In the genomic region with DNA sequence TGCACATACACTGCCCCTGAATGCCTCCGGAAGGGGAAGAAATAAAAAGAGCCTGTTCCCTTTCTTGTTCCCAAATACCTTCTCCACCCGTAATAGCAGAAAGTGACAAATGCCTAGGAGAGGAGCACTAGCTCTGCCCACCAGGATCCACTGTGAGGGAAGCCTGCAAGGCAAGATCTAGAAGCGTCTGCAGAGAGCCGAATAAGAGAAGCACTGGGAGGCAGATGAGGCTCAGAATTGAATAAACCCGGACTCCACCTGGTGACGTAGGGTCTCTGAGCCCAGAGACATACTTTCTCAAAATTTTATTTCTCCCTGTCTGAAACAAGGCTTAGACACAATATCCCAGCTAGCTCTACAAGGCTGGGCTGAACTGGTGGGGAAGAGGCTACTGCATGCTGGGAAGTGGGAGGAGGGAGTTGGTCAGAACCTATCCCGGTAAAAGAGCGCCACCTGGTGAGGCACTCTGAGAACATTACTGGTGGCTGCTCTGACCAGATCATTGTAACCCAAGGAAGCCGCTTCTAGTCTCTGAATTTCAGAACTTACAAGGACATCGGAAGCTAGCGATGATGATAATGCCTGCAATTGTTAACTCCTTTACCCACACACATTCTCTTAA, we compare ENCODE assay signal across 9 mouse cellular contexts. TPM values are rescaled to one million over a fixed set of nuclear protein-coding genes. Genes with fewer than 3 reads are reported as not detected.
A peak's percentile ranks its signal among the peaks of the same experiment; 100 is the strongest.
DNase-seq lines count a peak whose midpoint lies in the region; ATAC-seq lines count a peak whose summit lies in the region.
"Had no signal": no experiment of that assay in that cellular context is flagged by ENCODE, and none has a peak within 500 bp of the region (broad histone marks: within the 10 kb centered on the region; RNA-seq: fewer than 3 reads in every experiment).

No protein-coding gene starts in this region.

- ATAC-seq in forebrain, embryonic 11.5 days (replicated peaks; ENCODE audit: low FRiP score): peak; percentile 89
- peak; percentile 88 for ATAC-seq in heart, embryonic 16.5 days (replicated peaks; ENCODE audit: extremely low read depth, insufficient read depth, low FRiP score)
- ATAC-seq in liver, embryonic 13.5 days (ENCODE audit: low read depth): peak; percentile 58; the same call in 1 of the 2 replicates
- ATAC-seq in stomach, embryonic 16.5 days (ENCODE audit: insufficient read depth, low FRiP score): peak; percentile 89

- 45% methylated on average over 11 of the region's 11 CpGs for WGBS in forebrain, embryonic 11.5 days
- 36% methylated on average over 11 of the region's 11 CpGs for WGBS in heart, embryonic 16.5 days
- WGBS in liver, embryonic 13.5 days (ENCODE audit: insufficient replicate concordance): 31% methylated on average over 11 of the region's 11 CpGs
- WGBS in stomach, embryonic 16.5 days: 31% methylated on average over 11 of the region's 11 CpGs

- no peaks in the 10 kb centered on the region for H3K4me1 ChIP-seq in forebrain, embryonic 11.5 days (replicated peaks; ENCODE audit: control insufficient read depth, insufficient read depth, low read length)
- H3K4me1 ChIP-seq in heart, embryonic 16.5 days (ENCODE audit: control insufficient read depth, insufficient read depth, low read length): no peaks in the 10 kb centered on the region
- no peaks in the 10 kb centered on the region for H3K4me1 ChIP-seq in liver, embryonic 13.5 days (replicated peaks)
- H3K4me1 ChIP-seq in stomach, embryonic 16.5 days (ENCODE audit: control insufficient read depth, insufficient read depth, low read length): no peaks in the 10 kb centered on the region

- H3K9me3 ChIP-seq in forebrain, embryonic 11.5 days (ENCODE audit: control insufficient read depth, low read length): no peaks in the 10 kb centered on the region
- H3K9me3 ChIP-seq in heart, embryonic 16.5 days (replicated peaks; ENCODE audit: control insufficient read depth, low read length): no peaks in the 10 kb centered on the region
- no peaks in the 10 kb centered on the region for H3K9me3 ChIP-seq in liver, embryonic 13.5 days (replicated peaks)
- H3K9me3 ChIP-seq in stomach, embryonic 16.5 days (replicated peaks; ENCODE audit: control insufficient read depth, low read length): no peaks in the 10 kb centered on the region

- no peak overlapping the region; the same call in 1 of the 2 replicates for H3K9ac ChIP-seq in forebrain, embryonic 11.5 days (ENCODE audit: low read length)
- peak overlapping the region; percentile 62 for H3K9ac ChIP-seq in heart, embryonic 16.5 days (ENCODE audit: low read length)
- no peak overlapping the region for H3K9ac ChIP-seq in liver, embryonic 13.5 days
- peak overlapping the region; percentile 45; the same call in 1 of the 2 replicates for H3K9ac ChIP-seq in stomach, embryonic 16.5 days (ENCODE audit: low read length)

- DNase-seq in CD8-positive naive resting alpha-beta T cell, adult 2 months (ENCODE audit: low read depth in 2 of 2, low spot score in 2 of 2): peak; percentile 44 to 56
- peak; percentile 73 for DNase-seq in c-Kit-positive CD71-negative TER-119-negative erythroid progenitor cells, embryonic 14.5 days (ENCODE audit: low read depth)
- peak; percentile 92 for DNase-seq in forebrain, embryonic 11.5 days (ENCODE audit: low spot score)
- DNase-seq in kidney, postnatal 25 days: peak; percentile 87 to 94
- DNase-seq in liver, embryonic 13.5 days: peak; percentile 55
- peak; percentile 85 for DNase-seq in neural tube, embryonic 10.5 days (ENCODE audit: extremely low spot score, low spot score)

- no peaks in the 10 kb centered on the region for H3K27me3 ChIP-seq in forebrain, embryonic 11.5 days (ENCODE audit: control insufficient read depth, insufficient read depth, low read length)
- no peaks in the 10 kb centered on the region for H3K27me3 ChIP-seq in heart, embryonic 16.5 days (ENCODE audit: control insufficient read depth, insufficient read depth, low read length)
- no peaks in the 10 kb centered on the region for H3K27me3 ChIP-seq in liver, embryonic 13.5 days
- no peaks in the 10 kb centered on the region for H3K27me3 ChIP-seq in stomach, embryonic 16.5 days (ENCODE audit: control insufficient read depth, insufficient read depth, low read length)

- no peak overlapping the region for H3K4me2 ChIP-seq in forebrain, embryonic 11.5 days (ENCODE audit: low read depth, low read length, severe bottlenecking)
- H3K4me2 ChIP-seq in heart, embryonic 16.5 days (ENCODE audit: low read depth, low read length): peak overlapping the region; percentile 55
- H3K4me2 ChIP-seq in liver, embryonic 13.5 days: 0 out of 2 replicates have a peak overlapping the region, but pooled peaks have one; percentile 12
- 0 out of 2 replicates have a peak overlapping the region, but pooled peaks have one; percentile 29 for H3K4me2 ChIP-seq in stomach, embryonic 16.5 days (ENCODE audit: low read depth, low read length)

- H3K36me3 ChIP-seq in forebrain, embryonic 11.5 days (ENCODE audit: control insufficient read depth, insufficient read depth, low read length): no peaks in the 10 kb centered on the region
- no peaks in the 10 kb centered on the region for H3K36me3 ChIP-seq in heart, embryonic 16.5 days (ENCODE audit: control insufficient read depth, insufficient read depth)
- no peaks in the 10 kb centered on the region for H3K36me3 ChIP-seq in liver, embryonic 13.5 days
- H3K36me3 ChIP-seq in stomach, embryonic 16.5 days (ENCODE audit: control insufficient read depth, insufficient read depth, low read length): no peaks in the 10 kb centered on the region

- no peak overlapping the region for H3K4me3 ChIP-seq in forebrain, embryonic 11.5 days (ENCODE audit: low read depth, low read length)
- 0 out of 2 replicates have a peak overlapping the region, but pooled peaks have one; percentile 19 for H3K4me3 ChIP-seq in heart, embryonic 16.5 days (ENCODE audit: low read length)
- no peak overlapping the region for H3K4me3 ChIP-seq in liver, embryonic 13.5 days (replicated peaks)
- H3K4me3 ChIP-seq in stomach, embryonic 16.5 days (replicated peaks; ENCODE audit: low read length): no peak overlapping the region

- no peak overlapping the region for H3K27ac ChIP-seq in forebrain, embryonic 11.5 days (ENCODE audit: low read depth, low read length)
- H3K27ac ChIP-seq in heart, embryonic 16.5 days (ENCODE audit: low read length): no peak overlapping the region
- H3K27ac ChIP-seq in liver, embryonic 13.5 days: no peak overlapping the region
- H3K27ac ChIP-seq in stomach, embryonic 16.5 days (ENCODE audit: low read length): no peak overlapping the region
- H3K27ac ChIP-seq: macrophage had no signal

RNA-seq across cellular contexts. Expression of a gene that starts 45.2 kb away (rescaled TPM):
- 54.8 and 58.6 TPM in 2 replicates for polyA plus RNA-seq in forebrain, embryonic 11.5 days (2014; fragmentation: Nextera tagmentation; extraction: Ambion mirVana)
- polyA plus RNA-seq in heart, embryonic 16.5 days (2015; fragmentation: Nextera tagmentation; extraction: Ambion mirVana): 38.3 and 43.4 TPM in 2 replicates
- polyA plus RNA-seq in liver, embryonic 13.5 days (2015; fragmentation: Nextera tagmentation; extraction: Ambion mirVana): 43.8 and 49.0 TPM in 2 replicates
- 49.7 and 51.0 TPM in 2 replicates for polyA plus RNA-seq in stomach, embryonic 16.5 days (2015; fragmentation: Nextera tagmentation; extraction: Ambion mirVana)

RNA-seq across cellular contexts. Expression of a gene that starts 53.7 kb away (rescaled TPM):
- 37.8 and 38.5 TPM in 2 replicates for polyA plus RNA-seq in forebrain, embryonic 11.5 days (2014; fragmentation: Nextera tagmentation; extraction: Ambion mirVana)
- 1.0 and 1.1 TPM in 2 replicates for polyA plus RNA-seq in heart, embryonic 16.5 days (2015; fragmentation: Nextera tagmentation; extraction: Ambion mirVana)
- polyA plus RNA-seq in liver, embryonic 13.5 days (2015; fragmentation: Nextera tagmentation; extraction: Ambion mirVana): 0.33 and 0.39 TPM in 2 replicates
- polyA plus RNA-seq in stomach, embryonic 16.5 days (2015; fragmentation: Nextera tagmentation; extraction: Ambion mirVana): 6.0 and 6.9 TPM in 2 replicates

Comparison
In these comparisons a context has a peak if more than half of its experiments do, and no peak if none do; other contexts are left out.
1. H3K9ac ChIP-seq: peak in heart, embryonic 16.5 days (single experiment) and stomach, embryonic 16.5 days (single experiment); none in forebrain, embryonic 11.5 days (single experiment) and liver, embryonic 13.5 days (single experiment).
2. Peak in every context shown above with its lines, with median percentiles within 50 percentile points of each other: DNase-seq and ATAC-seq.